Mouse (Mus musculus): Measurements from ENCODE around the gene Sqor.

Gene Sqor

GRCm38 (mm10) chr2:122772899-122773298 lies 7.9 kb downstream of the Sqor start:
- Histone ChIP-seq H3K27me3 (ENCODE audit: control insufficient read depth, insufficient read depth, low read length, poor library complexity, severe bottlenecking) (no peaks in the 10 kb centered on the region), H3K36me3 (ENCODE audit: control insufficient read depth, insufficient read depth, low read length, poor library complexity, severe bottlenecking) (no peaks in the 10 kb centered on the region)
- no peak for DNase-seq (ENCODE audit: low read depth, low spot score)

GRCm38 (mm10) chr2:122775491-122775890 lies 10.5 kb downstream of the Sqor start:
- no peak for DNase-seq (ENCODE audit: low read depth, low spot score)
- no peaks in the 10 kb centered on the region for H3K36me3 ChIP-seq (ENCODE audit: control insufficient read depth, insufficient read depth, low read length, poor library complexity, severe bottlenecking)
- H3K27me3 ChIP-seq (ENCODE audit: control insufficient read depth, insufficient read depth, low read length, poor library complexity, severe bottlenecking) = no peaks in the 10 kb centered on the region

GRCm38 (mm10) chr2:122776823-122777222 lies 11.8 kb downstream of the Sqor start:
- DNase-seq (ENCODE audit: low read depth, low spot score) = no peak
- H3K36me3 ChIP-seq (ENCODE audit: control insufficient read depth, insufficient read depth, low read length, poor library complexity, severe bottlenecking) = no peaks in the 10 kb centered on the region
- no peaks in the 10 kb centered on the region for H3K27me3 ChIP-seq (ENCODE audit: control insufficient read depth, insufficient read depth, low read length, poor library complexity, severe bottlenecking)

- DNase-seq (ENCODE audit: low read depth, low spot score) = no peak
- H3K27me3 ChIP-seq (ENCODE audit: control insufficient read depth, insufficient read depth, low read length, poor library complexity, severe bottlenecking) = no peaks in the 10 kb centered on the region
- no peaks in the 10 kb centered on the region for H3K36me3 ChIP-seq (ENCODE audit: control insufficient read depth, insufficient read depth, low read length, poor library complexity, severe bottlenecking)
Observed at GRCm38 (mm10) chr2:122779967-122780366, 14.9 kb downstream of the Sqor start.

- no peaks in the 10 kb centered on the region for H3K36me3 ChIP-seq (ENCODE audit: control insufficient read depth, insufficient read depth, low read length, poor library complexity, severe bottlenecking)
- no peak for DNase-seq (ENCODE audit: low read depth, low spot score)
- no peaks in the 10 kb centered on the region for H3K27me3 ChIP-seq (ENCODE audit: control insufficient read depth, insufficient read depth, low read length, poor library complexity, severe bottlenecking)
Observed at GRCm38 (mm10) chr2:122780447-122780846, 15.4 kb downstream of the Sqor start.

GRCm38 (mm10) chr2:122781590-122782356 lies 16.7 kb downstream of the Sqor start:
- Histone ChIP-seq H3K27me3 (ENCODE audit: control insufficient read depth, insufficient read depth, low read length, poor library complexity, severe bottlenecking) (no peaks in the 10 kb centered on the region), H3K36me3 (ENCODE audit: control insufficient read depth, insufficient read depth, low read length, poor library complexity, severe bottlenecking) (no peaks in the 10 kb centered on the region)
- DNase-seq (ENCODE audit: low read depth, low spot score) = no peak

- Histone ChIP-seq H3K36me3 (ENCODE audit: control insufficient read depth, insufficient read depth, low read length, poor library complexity, severe bottlenecking) (no peaks in the 10 kb centered on the region), H3K27me3 (ENCODE audit: control insufficient read depth, insufficient read depth, low read length, poor library complexity, severe bottlenecking) (no peaks in the 10 kb centered on the region)
- DNase-seq (ENCODE audit: low read depth, low spot score) = no peak
Observed at GRCm38 (mm10) chr2:122783730-122784129, 18.7 kb downstream of the Sqor start.

GRCm38 (mm10) chr2:122784701-122785100 lies 19.7 kb downstream of the Sqor start:
- Histone ChIP-seq H3K36me3 (ENCODE audit: control insufficient read depth, insufficient read depth, low read length, poor library complexity, severe bottlenecking) (no peaks in the 10 kb centered on the region), H3K27me3 (ENCODE audit: control insufficient read depth, insufficient read depth, low read length, poor library complexity, severe bottlenecking) (no peaks in the 10 kb centered on the region)
- no peak for DNase-seq (ENCODE audit: low read depth, low spot score)

GRCm38 (mm10) chr2:122786167-122786566 lies 21.1 kb downstream of the Sqor start:
- H3K36me3 ChIP-seq (ENCODE audit: control insufficient read depth, insufficient read depth, low read length, poor library complexity, severe bottlenecking) = no peaks in the 10 kb centered on the region
- DNase-seq (ENCODE audit: low read depth, low spot score) = no peak
- H3K27me3 ChIP-seq (ENCODE audit: control insufficient read depth, insufficient read depth, low read length, poor library complexity, severe bottlenecking) = no peaks in the 10 kb centered on the region

GRCm38 (mm10) chr2:122789311-122789710 lies 24.3 kb downstream of the Sqor start:
- H3K27me3 ChIP-seq (ENCODE audit: control insufficient read depth, insufficient read depth, low read length, poor library complexity, severe bottlenecking) = no peaks in the 10 kb centered on the region
- DNase-seq (ENCODE audit: low read depth, low spot score) = no peak
- H3K36me3 ChIP-seq (ENCODE audit: control insufficient read depth, insufficient read depth, low read length, poor library complexity, severe bottlenecking) = no peaks in the 10 kb centered on the region

GRCm38 (mm10) chr2:122789730-122790129 lies 24.7 kb downstream of the Sqor start:
- Histone ChIP-seq H3K36me3 (ENCODE audit: control insufficient read depth, insufficient read depth, low read length, poor library complexity, severe bottlenecking) (no peaks in the 10 kb centered on the region), H3K27me3 (ENCODE audit: control insufficient read depth, insufficient read depth, low read length, poor library complexity, severe bottlenecking) (no peaks in the 10 kb centered on the region)
- no peak for DNase-seq (ENCODE audit: low read depth, low spot score)

- DNase-seq (ENCODE audit: low read depth, low spot score) = no peak
- Histone ChIP-seq H3K36me3 (ENCODE audit: control insufficient read depth, insufficient read depth, low read length, poor library complexity, severe bottlenecking) (no peaks in the 10 kb centered on the region), H3K27me3 (ENCODE audit: control insufficient read depth, insufficient read depth, low read length, poor library complexity, severe bottlenecking) (no peaks in the 10 kb centered on the region)
Observed at GRCm38 (mm10) chr2:122804392-122804791, 39.4 kb downstream of the Sqor start.

- no peak for DNase-seq (ENCODE audit: low read depth, low spot score)
Observed at GRCm38 (mm10) chr2:122806040-122806439, 41.0 kb downstream of the Sqor start.

GRCm38 (mm10) chr2:122809027-122809426 lies 44.0 kb downstream of the Sqor start:
- Histone ChIP-seq H3K27me3 (ENCODE audit: control insufficient read depth, insufficient read depth, low read length, poor library complexity, severe bottlenecking) (no peaks in the 10 kb centered on the region), H3K36me3 (ENCODE audit: control insufficient read depth, insufficient read depth, low read length, poor library complexity, severe bottlenecking) (no peaks in the 10 kb centered on the region)
- DNase-seq (ENCODE audit: low read depth, low spot score) = no peak

More at GRCm38 (mm10) chr2:122806040-122806439, 41.0 kb downstream of the Sqor start:
- Histone ChIP-seq H3K27me3 (ENCODE audit: control insufficient read depth, insufficient read depth, low read length, poor library complexity, severe bottlenecking) (no peaks in the 10 kb centered on the region), H3K36me3 (ENCODE audit: control insufficient read depth, insufficient read depth, low read length, poor library complexity, severe bottlenecking) (no peaks in the 10 kb centered on the region)

GRCm38 (mm10) chr2:122816986-122817385 lies 51.9 kb downstream of the Sqor start:
- H3K36me3 ChIP-seq (ENCODE audit: control insufficient read depth, insufficient read depth, low read length, poor library complexity, severe bottlenecking) = no peaks in the 10 kb centered on the region
- no peaks in the 10 kb centered on the region for H3K27me3 ChIP-seq (ENCODE audit: control insufficient read depth, insufficient read depth, low read length, poor library complexity, severe bottlenecking)
- DNase-seq (ENCODE audit: low read depth, low spot score) = no peak

- Histone ChIP-seq H3K27me3 (ENCODE audit: control insufficient read depth, insufficient read depth, low read length, poor library complexity, severe bottlenecking) (no peaks in the 10 kb centered on the region), H3K36me3 (ENCODE audit: control insufficient read depth, insufficient read depth, low read length, poor library complexity, severe bottlenecking) (no peaks in the 10 kb centered on the region)
- DNase-seq (ENCODE audit: low read depth, low spot score) = no peak
Observed at GRCm38 (mm10) chr2:122821246-122821645, 56.2 kb downstream of the Sqor start.
